Mouse (Mus musculus): ENCODE results near the gene Akap6. TPM values are rescaled to one million over a fixed set of nuclear protein-coding genes. Genes with fewer than 3 reads are reported as not detected.
A peak's percentile ranks its signal among the peaks of the same experiment; 100 is the strongest.

Akap6 gene
- polyA plus RNA-seq, 1 experiment = 27.4 TPM

GRCm38 (mm10) chr12:52876065-52876464, 176.9 kb downstream of the Akap6 start:
- 35% methylated on average over 4 of the region's 4 CpGs for WGBS
- DNase-seq = peak; percentile 56 to 77
- TF ChIP-seq POLR2A (IDR thresholded peaks at IDR 0.05; ENCODE audit: borderline replicate concordance, insufficient read depth, low read length) (no peak), CTCF (IDR thresholded peaks at IDR 0.05; ENCODE audit: borderline replicate concordance, insufficient read depth, low read depth, low read length) (no peak)
- no peaks in the 10 kb centered on the region; the same call in 1 of the 2 replicates for H3K27me3 ChIP-seq (ENCODE audit: control insufficient read depth, insufficient read depth, low read length)
- H3K4me1 ChIP-seq (ENCODE audit: control insufficient read depth, insufficient read depth, low read length) = peaks cover 3% of the 10 kb centered on the region; the same call in 1 of the 2 replicates
- H3K27ac ChIP-seq (ENCODE audit: insufficient read depth, low read length) = no peak overlapping the region
- H3K4me3 ChIP-seq (replicated peaks; ENCODE audit: insufficient read depth, low read depth, low read length) = no peak overlapping the region

GRCm38 (mm10) chr12:52876978-52877769, 178.0 kb downstream of the Akap6 start:
- no peak for TF ChIP-seq POLR2A (IDR thresholded peaks at IDR 0.05; ENCODE audit: borderline replicate concordance, insufficient read depth, low read length)
- TF ChIP-seq CTCF (IDR thresholded peaks at IDR 0.05; ENCODE audit: borderline replicate concordance, insufficient read depth, low read depth, low read length) = no peak
- H3K27ac ChIP-seq (ENCODE audit: insufficient read depth, low read length) = no peak overlapping the region
- no peak overlapping the region for H3K4me3 ChIP-seq (replicated peaks; ENCODE audit: insufficient read depth, low read depth, low read length)
- DNase-seq = no peak
- 85% methylated on average over 8 of the region's 8 CpGs for WGBS
- H3K27me3 ChIP-seq (ENCODE audit: control insufficient read depth, insufficient read depth, low read length) = no peaks in the 10 kb centered on the region; the same call in 1 of the 2 replicates
- peaks cover 3% of the 10 kb centered on the region; the same call in 1 of the 2 replicates for H3K4me1 ChIP-seq (ENCODE audit: control insufficient read depth, insufficient read depth, low read length)

- no peak overlapping the region for H3K27ac ChIP-seq (ENCODE audit: insufficient read depth, low read length)
- DNase-seq = no peak
- H3K27me3 ChIP-seq (ENCODE audit: control insufficient read depth, insufficient read depth, low read length) = no peaks in the 10 kb centered on the region; the same call in 1 of the 2 replicates
- TF ChIP-seq CTCF (IDR thresholded peaks at IDR 0.05; ENCODE audit: borderline replicate concordance, insufficient read depth, low read depth, low read length) = no peak
- TF ChIP-seq POLR2A (IDR thresholded peaks at IDR 0.05; ENCODE audit: borderline replicate concordance, insufficient read depth, low read length) = no peak
- H3K4me1 ChIP-seq (ENCODE audit: control insufficient read depth, insufficient read depth, low read length) = peaks cover 3% of the 10 kb centered on the region; the same call in 1 of the 2 replicates
- WGBS = 94% methylated on average over 8 of the region's 8 CpGs
- H3K4me3 ChIP-seq (replicated peaks; ENCODE audit: insufficient read depth, low read depth, low read length) = no peak overlapping the region
These were observed 180.1 kb downstream of the Akap6 start for GRCm38 (mm10) chr12:52879324-52879723.

GRCm38 (mm10) chr12:52892519-52892918, 193.3 kb downstream of the Akap6 start:
- WGBS = 75% methylated on average over 7 of the region's 7 CpGs
- Histone ChIP-seq H3K4me1 (ENCODE audit: control insufficient read depth, insufficient read depth, low read length) (peaks cover 5% of the 10 kb centered on the region; the same call in 1 of the 2 replicates), H3K27me3 (ENCODE audit: control insufficient read depth, insufficient read depth, low read length) (no peaks in the 10 kb centered on the region), H3K4me3 (replicated peaks; ENCODE audit: insufficient read depth, low read depth, low read length) (no peak overlapping the region), H3K27ac (ENCODE audit: insufficient read depth, low read length) (no peak overlapping the region)
- TF ChIP-seq CTCF (IDR thresholded peaks at IDR 0.05; ENCODE audit: borderline replicate concordance, insufficient read depth, low read depth, low read length) (no peak), POLR2A (IDR thresholded peaks at IDR 0.05; ENCODE audit: borderline replicate concordance, insufficient read depth, low read length) (no peak)
- no peak for DNase-seq

GRCm38 (mm10) chr12:52893656-52894405, 194.6 kb downstream of the Akap6 start:
- Histone ChIP-seq H3K4me3 (replicated peaks; ENCODE audit: insufficient read depth, low read depth, low read length) (no peak overlapping the region), H3K4me1 (ENCODE audit: control insufficient read depth, insufficient read depth, low read length) (peaks cover 9% of the 10 kb centered on the region), H3K27ac (ENCODE audit: insufficient read depth, low read length) (no peak overlapping the region), H3K27me3 (ENCODE audit: control insufficient read depth, insufficient read depth, low read length) (no peaks in the 10 kb centered on the region)
- no peak for DNase-seq
- no peak for TF ChIP-seq CTCF (IDR thresholded peaks at IDR 0.05; ENCODE audit: borderline replicate concordance, insufficient read depth, low read depth, low read length)
- TF ChIP-seq POLR2A (IDR thresholded peaks at IDR 0.05; ENCODE audit: borderline replicate concordance, insufficient read depth, low read length) = no peak
- 77% methylated on average over 11 of the region's 11 CpGs for WGBS

GRCm38 (mm10) chr12:52895672-52896460, 196.7 kb downstream of the Akap6 start:
- H3K27me3 ChIP-seq (ENCODE audit: control insufficient read depth, insufficient read depth, low read length) = no peaks in the 10 kb centered on the region; the same call in 1 of the 2 replicates
- peaks cover 9% of the 10 kb centered on the region for H3K4me1 ChIP-seq (ENCODE audit: control insufficient read depth, insufficient read depth, low read length)
- no peak overlapping the region for H3K4me3 ChIP-seq (replicated peaks; ENCODE audit: insufficient read depth, low read depth, low read length)
- no peak overlapping the region for H3K27ac ChIP-seq (ENCODE audit: insufficient read depth, low read length)
- 30% methylated on average over 5 of the region's 6 CpGs for WGBS
- DNase-seq = peak; percentile 45 to 58
- TF ChIP-seq POLR2A (IDR thresholded peaks at IDR 0.05; ENCODE audit: borderline replicate concordance, insufficient read depth, low read length) = no peak
- peak; percentile 47; the same call in 1 of the 2 replicates for TF ChIP-seq CTCF (IDR thresholded peaks at IDR 0.05; ENCODE audit: borderline replicate concordance, insufficient read depth, low read depth, low read length)

GRCm38 (mm10) chr12:52896785-52897184, 197.6 kb downstream of the Akap6 start:
- H3K27me3 ChIP-seq (ENCODE audit: control insufficient read depth, insufficient read depth, low read length) = no peaks in the 10 kb centered on the region; the same call in 1 of the 2 replicates
- H3K4me3 ChIP-seq (replicated peaks; ENCODE audit: insufficient read depth, low read depth, low read length) = no peak overlapping the region
- WGBS = 29% methylated on average over 3 of the region's 3 CpGs
- H3K4me1 ChIP-seq (ENCODE audit: control insufficient read depth, insufficient read depth, low read length) = peaks cover 9% of the 10 kb centered on the region
- peak in 1 of 2 experiments; percentile 30 for DNase-seq
- TF ChIP-seq CTCF (IDR thresholded peaks at IDR 0.05; ENCODE audit: borderline replicate concordance, insufficient read depth, low read depth, low read length) (no peak), POLR2A (IDR thresholded peaks at IDR 0.05; ENCODE audit: borderline replicate concordance, insufficient read depth, low read length) (no peak)
- no peak overlapping the region for H3K27ac ChIP-seq (ENCODE audit: insufficient read depth, low read length)
